Mouse (Mus musculus) intestine, postnatal 0 days (tissue): ENCODE results near the gene Maml3. TPM values are rescaled to one million over a fixed set of nuclear protein-coding genes. Genes with fewer than 3 reads are reported as not detected.

ENCODE experiments used
- ATAC-seq: fragments of 200-750 bp; cut with Nextera tagmentation; 2 replicates; pipeline ENCODE4 v1.8.0; 2017; ENCODE audit warnings: mild to moderate bottlenecking, moderate TSS enrichment, moderate library complexity
- H3K27ac ChIP-seq: fragments of 300-500 bp; sonication (generic); 2 replicates; pipeline ENCODE4 v1.5.1; 2014; ENCODE audit warnings: mild to moderate bottlenecking, low read depth, low read length, moderate library complexity
- H3K27me3 ChIP-seq: fragments of 300-500 bp; sonication (generic); replicated peaks from 2 replicates; pipeline ENCODE4 v1.6.1; 2014; ENCODE audit warnings: low read length, mixed read lengths; ENCODE audit not compliant: control insufficient read depth, insufficient read depth
- H3K36me3 ChIP-seq: fragments of 300-500 bp; sonication (generic); 2 replicates; pipeline ENCODE4 v1.6.1; 2014; ENCODE audit warnings: mild to moderate bottlenecking, moderate library complexity; ENCODE audit not compliant: control insufficient read depth, insufficient read depth
- H3K4me1 ChIP-seq: fragments of 300-500 bp; sonication (generic); replicated peaks from 2 replicates; pipeline ENCODE4 v1.6.1; 2014; ENCODE audit warnings: antibody characterized with exemption, low read length, mixed read lengths; ENCODE audit not compliant: control insufficient read depth, insufficient read depth
- H3K4me2 ChIP-seq: fragments of 300-500 bp; sonication (generic); replicated peaks from 2 replicates; pipeline ENCODE4 v1.6.1; 2014; ENCODE audit warnings: low read depth, mild to moderate bottlenecking, moderate library complexity
- H3K4me3 ChIP-seq: fragments of 300-500 bp; sonication (generic); 2 replicates; pipeline ENCODE4 v1.5.1; 2014; ENCODE audit warnings: low read depth, low read length
- H3K9ac ChIP-seq: fragments of 300-500 bp; sonication (generic); 2 replicates; pipeline ENCODE4 v1.6.1; 2014; ENCODE audit warnings: mild to moderate bottlenecking, low read depth, low read length
- H3K9me3 ChIP-seq: fragments of 300-500 bp; sonication (generic); 2 replicates; pipeline ENCODE4 v1.6.1; 2016; ENCODE audit warnings: mixed run types; ENCODE audit not compliant: control insufficient read depth
- CTCF ChIP-seq: sonication (generic); IDR thresholded peaks from 2 replicates; pipeline ENCODE4 v1.5.1; 2016; ENCODE audit warnings: low read depth, mild to moderate bottlenecking, control low read depth, antibody characterized with exemption, moderate library complexity
- WGBS: fragments of 180-500 bp; shearing (Covaris S2); extraction: QIAGEN DNeasy Blood & Tissue Kit; methylation state at CpG from one replicate; pipeline ENCODE4 v1.1.7; 2014; 5-methylcytosine and 5-hydroxymethylcytosine counted together
- polyA plus RNA-seq: library from polyadenylated mRNA; unstranded; fragments of >200 nt; fragmentation: Nextera tagmentation; extraction: Ambion mirVana; gene quantifications from 2 replicates; pipeline ENCODE4 v1.2.1, GENCODE M21; 2015

The Maml3 gene
- polyA plus RNA-seq, 1 experiment from 2014 or later: 2.0 TPM

- WGBS: 24% methylated on average over 6 of the region's 6 CpGs
- Histone ChIP-seq H3K4me3 (no peak overlapping the region), H3K4me2 (peak overlapping the region; percentile 64), H3K36me3 (no peaks in the 10 kb centered on the region), H3K4me1 (peaks cover 12% of the 10 kb centered on the region), H3K9ac (0 out of 2 replicates have a peak overlapping the region, but pooled peaks have one; percentile 13), H3K27ac (peak overlapping the region; percentile 80), H3K9me3 (no peaks in the 10 kb centered on the region), H3K27me3 (no peaks in the 10 kb centered on the region)
- ATAC-seq: no peak
- no peak for TF ChIP-seq CTCF
Observed at GRCm38 (mm10) chr3:52045221-52045641, 59.6 kb downstream of the Maml3 start.

- Histone ChIP-seq H3K4me1 (peaks cover 12% of the 10 kb centered on the region), H3K27me3 (no peaks in the 10 kb centered on the region), H3K9me3 (no peaks in the 10 kb centered on the region), H3K4me3 (no peak overlapping the region), H3K36me3 (no peaks in the 10 kb centered on the region), H3K4me2 (peak overlapping the region; percentile 64), H3K27ac (peak overlapping the region; percentile 80), H3K9ac (peak overlapping the region; percentile 28; the same call in 1 of the 2 replicates)
- no peak for ATAC-seq
- WGBS: 14% methylated on average over 14 of the region's 14 CpGs
- no peak for TF ChIP-seq CTCF
Observed at GRCm38 (mm10) chr3:52044651-52045050, 60.2 kb downstream of the Maml3 start.

- no peaks in the 10 kb centered on the region for H3K36me3 ChIP-seq
- H3K9me3 ChIP-seq: no peaks in the 10 kb centered on the region
- H3K4me3 ChIP-seq: no peak overlapping the region
- no peak overlapping the region for H3K9ac ChIP-seq
- no peak for TF ChIP-seq CTCF
- no peaks in the 10 kb centered on the region for H3K27me3 ChIP-seq
- 45% methylated on average over 4 of the region's 4 CpGs for WGBS
- H3K4me1 ChIP-seq: peaks cover 12% of the 10 kb centered on the region
- no peak for ATAC-seq
- peak overlapping the region; percentile 80; the same call in 1 of the 2 replicates for H3K27ac ChIP-seq
- no peak overlapping the region; the same call in 1 of the 2 replicates for H3K4me2 ChIP-seq
Observed at GRCm38 (mm10) chr3:52043847-52044246, 61.0 kb downstream of the Maml3 start.

GRCm38 (mm10) chr3:52042680-52043079 lies 62.2 kb downstream of the Maml3 start:
- Histone ChIP-seq H3K27me3 (no peaks in the 10 kb centered on the region), H3K36me3 (no peaks in the 10 kb centered on the region), H3K4me1 (peaks cover 12% of the 10 kb centered on the region), H3K9ac (no peak overlapping the region), H3K4me2 (no peak overlapping the region), H3K9me3 (no peaks in the 10 kb centered on the region), H3K27ac (no peak overlapping the region), H3K4me3 (no peak overlapping the region)
- no peak for TF ChIP-seq CTCF
- 75% methylated on average over 3 of the region's 3 CpGs for WGBS
- no peak for ATAC-seq

GRCm38 (mm10) chr3:52039958-52040357 lies 64.9 kb downstream of the Maml3 start:
- Histone ChIP-seq H3K9ac (no peak overlapping the region), H3K9me3 (no peaks in the 10 kb centered on the region), H3K4me1 (peaks cover 10% of the 10 kb centered on the region), H3K36me3 (no peaks in the 10 kb centered on the region), H3K27me3 (no peaks in the 10 kb centered on the region), H3K27ac (no peak overlapping the region), H3K4me3 (no peak overlapping the region), H3K4me2 (no peak overlapping the region)
- ATAC-seq: no peak
- WGBS: 81% methylated on average over 7 of the region's 7 CpGs
- no peak for TF ChIP-seq CTCF

GRCm38 (mm10) chr3:52037260-52037659 lies 67.6 kb downstream of the Maml3 start:
- Histone ChIP-seq H3K9ac (no peak overlapping the region), H3K27ac (no peak overlapping the region), H3K9me3 (no peaks in the 10 kb centered on the region), H3K4me3 (no peak overlapping the region), H3K4me1 (peaks cover 19% of the 10 kb centered on the region; the same call in 1 of the 2 replicates), H3K4me2 (no peak overlapping the region), H3K36me3 (no peaks in the 10 kb centered on the region), H3K27me3 (no peaks in the 10 kb centered on the region)
- no peak for ATAC-seq
- no peak for TF ChIP-seq CTCF
- WGBS: 61% methylated on average over 5 of the region's 5 CpGs

- ATAC-seq: no peak
- WGBS: 35% methylated on average over 8 of the region's 8 CpGs
Observed at GRCm38 (mm10) chr3:52035404-52035803, 69.5 kb downstream of the Maml3 start.

More at GRCm38 (mm10) chr3:52035404-52035803, 69.5 kb downstream of the Maml3 start:
- Histone ChIP-seq H3K27ac (peak overlapping the region; percentile 86), H3K4me2 (no peak overlapping the region), H3K9me3 (no peaks in the 10 kb centered on the region), H3K36me3 (no peaks in the 10 kb centered on the region), H3K4me1 (peaks cover 19% of the 10 kb centered on the region; the same call in 1 of the 2 replicates), H3K4me3 (no peak overlapping the region), H3K9ac (no peak overlapping the region), H3K27me3 (no peaks in the 10 kb centered on the region)
- TF ChIP-seq CTCF: no peak
